Mouse (Mus musculus) thymus, adult 2 months (tissue): Measurements from ENCODE around the gene Fgf11. TPM values are rescaled to one million over a fixed set of nuclear protein-coding genes. Genes with fewer than 3 reads are reported as not detected.

Source experiments
- DNase-seq: peaks from one replicate; pipeline ENCODE4 v3.0.0; 2021
- H3K27ac ChIP-seq: fragments of 200-500 bp; 2 replicates; pipeline ENCODE4 v1.5.1; 2012; ENCODE audit warnings: low read length, control low read depth; ENCODE audit not compliant: control insufficient read depth, insufficient read depth
- H3K27me3 ChIP-seq: fragments of 200-500 bp; 2 replicates; pipeline ENCODE4 v1.6.1; 2012; ENCODE audit warnings: mild to moderate bottlenecking, low read length, moderate library complexity, mixed read lengths; ENCODE audit not compliant: control insufficient read depth, insufficient read depth
- H3K36me3 ChIP-seq: fragments of 200-500 bp; 2 replicates; pipeline ENCODE4 v1.6.1; 2012; ENCODE audit warnings: mild to moderate bottlenecking, low read length, moderate library complexity; ENCODE audit not compliant: control insufficient read depth, insufficient read depth
- H3K4me1 ChIP-seq: fragments of 200-500 bp; replicated peaks from 2 replicates; pipeline ENCODE4 v1.6.1; 2012; ENCODE audit warnings: low read length; ENCODE audit not compliant: control insufficient read depth, insufficient read depth
- H3K4me3 ChIP-seq: fragments of 200-500 bp; 2 replicates; pipeline ENCODE4 v1.5.1; 2012; ENCODE audit warnings: mild to moderate bottlenecking, low read length, control low read depth, moderate library complexity; ENCODE audit not compliant: control insufficient read depth, insufficient read depth
- CTCF ChIP-seq: fragments of 200-500 bp; IDR thresholded peaks from 2 replicates; pipeline ENCODE4 v1.5.1; 2012; ENCODE audit warnings: mild to moderate bottlenecking, control low read depth, low read length, moderate library complexity, borderline replicate concordance; ENCODE audit not compliant: control insufficient read depth, poor library complexity, insufficient read depth; ENCODE audit errors: extremely low read depth
- POLR2A ChIP-seq: fragments of 200-500 bp; IDR thresholded peaks from 2 replicates; pipeline ENCODE4 v1.6.1; 2012; ENCODE audit warnings: mild to moderate bottlenecking, low read length, control low read depth, moderate library complexity; ENCODE audit not compliant: control insufficient read depth, poor library complexity, insufficient read depth; ENCODE audit errors: extremely low read depth
- WGBS: fragments of 180-500 bp; shearing (Covaris S2); methylation state at CpG from one replicate; pipeline ENCODE4 v1.1.7; 2018; 5-methylcytosine and 5-hydroxymethylcytosine counted together
- polyA plus RNA-seq: library from polyadenylated mRNA; depleted of rRNA; stranded (reverse); fragments of >200 nt; gene quantifications from 2 replicates; pipeline ENCODE4 v1.2.3, GENCODE M21; 2012

The Fgf11 gene
- polyA plus RNA-seq, 1 experiment: 2.4 TPM

GRCm38 (mm10) chr11:69846198-69846680 lies 44.6 kb upstream of the Fgf11 start, which contains the start of gene Plscr3:
Plscr3 (plus strand) TSS chr11:69846376.
- Histone ChIP-seq H3K4me3 (peak within 1 kb of the TSS; percentile 96), H3K27ac (peak within 1 kb of the TSS; percentile 72), H3K27me3 (no peaks in the 10 kb centered on the region), H3K4me1 (peaks cover 39% of the 10 kb centered on the region), H3K36me3 (no peaks in the 10 kb centered on the region)
- under 1% methylated on average over 36 of the region's 38 CpGs for WGBS
- TF ChIP-seq POLR2A (peak; percentile 63; the same call in 1 of the 2 replicates), CTCF (peak; percentile 28; the same call in 1 of the 2 replicates)
- peak; percentile 95 for DNase-seq

- no peak for DNase-seq
- H3K4me3 ChIP-seq: peak overlapping the region; percentile 53
- H3K27ac ChIP-seq: no peak overlapping the region
- H3K36me3 ChIP-seq: no peaks in the 10 kb centered on the region
- H3K27me3 ChIP-seq: no peaks in the 10 kb centered on the region
- H3K4me1 ChIP-seq: peaks cover 24% of the 10 kb centered on the region
- WGBS: 1% methylated on average over 7 of the region's 7 CpGs
- TF ChIP-seq CTCF: no peak
- TF ChIP-seq POLR2A: no peak
Measured at GRCm38 (mm10) chr11:69838714-69839104, 37.1 kb upstream of the Fgf11 start.

- Histone ChIP-seq H3K27ac (no peak within 1 kb of the TSS), H3K27me3 (no peaks in the 10 kb centered on the region), H3K4me1 (peaks cover 28% of the 10 kb centered on the region), H3K4me3 (peak within 1 kb of the TSS; percentile 53), H3K36me3 (no peaks in the 10 kb centered on the region)
- TF ChIP-seq CTCF: 0 out of 2 replicates have a peak, but pooled peaks have one; percentile 18
- 0 out of 2 replicates have a peak, but pooled peaks have one; percentile 21 for TF ChIP-seq POLR2A
- WGBS: under 1% methylated on average over 34 of the region's 34 CpGs
- DNase-seq: peak; percentile 84
Measured at GRCm38 (mm10) chr11:69837952-69838713, 36.5 kb upstream of the Fgf11 start, which contains the start of gene Tmem256. Tmem256 (plus strand) TSS chr11:69838514.

- Histone ChIP-seq H3K27ac (no peak within 1 kb of the TSS), H3K4me1 (peaks cover 28% of the 10 kb centered on the region), H3K4me3 (peak within 1 kb of the TSS; percentile 53), H3K36me3 (no peaks in the 10 kb centered on the region), H3K27me3 (no peaks in the 10 kb centered on the region)
- TF ChIP-seq POLR2A: no peak
- no peak for TF ChIP-seq CTCF
- under 1% methylated on average over 32 of the region's 32 CpGs for WGBS
- no peak for DNase-seq
Measured at GRCm38 (mm10) chr11:69837604-69837951, 35.9 kb upstream of the Fgf11 start, which contains the start of gene Nlgn2. Nlgn2 (minus strand) TSS chr11:69837784.

GRCm38 (mm10) chr11:69836703-69837576 lies 35.3 kb upstream of the Fgf11 start:
- TF ChIP-seq CTCF: no peak
- no peak for TF ChIP-seq POLR2A
- no peaks in the 10 kb centered on the region for H3K27me3 ChIP-seq
- H3K36me3 ChIP-seq: no peaks in the 10 kb centered on the region
- DNase-seq: peak; percentile 28
- H3K4me3 ChIP-seq: peak overlapping the region; percentile 53
- H3K27ac ChIP-seq: no peak overlapping the region
- WGBS: 10% methylated on average over 51 of the region's 52 CpGs
- peaks cover 28% of the 10 kb centered on the region for H3K4me1 ChIP-seq

DNA sequence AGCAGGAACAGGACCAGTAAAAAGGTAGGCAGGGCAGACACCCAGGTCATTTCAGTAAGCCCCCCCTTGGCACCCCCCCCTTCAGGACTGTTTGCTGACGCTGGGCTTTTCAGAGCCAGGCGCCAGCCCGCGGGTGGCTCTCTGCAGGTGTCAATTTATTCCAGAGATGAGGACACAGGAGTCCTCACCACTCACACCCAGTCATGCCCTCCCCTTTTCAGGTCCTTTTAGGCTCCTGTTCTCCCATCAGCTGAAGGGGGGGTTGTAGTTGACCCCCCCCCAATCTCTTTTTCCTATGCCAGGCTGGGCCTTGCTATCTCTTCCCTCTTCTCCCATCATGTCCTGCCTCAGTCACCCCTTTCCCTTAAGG lies 34.3 kb upstream of the Fgf11 start:
- Histone ChIP-seq H3K4me3 (no peak overlapping the region), H3K27me3 (no peaks in the 10 kb centered on the region)

More for the DNA sequence above, 34.3 kb upstream of the Fgf11 start:
- Histone ChIP-seq H3K36me3 (no peaks in the 10 kb centered on the region), H3K27ac (no peak overlapping the region), H3K4me1 (peaks cover 28% of the 10 kb centered on the region)
- WGBS: 60% methylated on average over 4 of the region's 4 CpGs
- TF ChIP-seq POLR2A (no peak), CTCF (no peak)
- DNase-seq: no peak
